Mouse (Mus musculus) retina, postnatal 7 days (tissue): ENCODE results near the gene Pias4.
"Not testable (repeated sequence)": the region's sequence is repeated elsewhere in the genome, so short reads cannot be mapped to it uniquely, and the experiment has no call there.

Experiments
- DNase-seq: peaks from one replicate; pipeline ENCODE4 v3.0.0-alpha.2; 2012; ENCODE audit warnings: low read depth, low spot score

Pias4 gene

GRCm38 (mm10) chr10:81191342-81191982 lies 23.7 kb upstream of the Pias4 start:
- no peak for DNase-seq

- DNase-seq, result no peak
Measured at GRCm38 (mm10) chr10:81190912-81191321, 23.2 kb upstream of the Pias4 start.

- DNase-seq, result no peak
Measured at GRCm38 (mm10) chr10:81190236-81190911, 22.7 kb upstream of the Pias4 start.

GRCm38 (mm10) chr10:81189821-81190220 lies 22.1 kb upstream of the Pias4 start:
- no peak for DNase-seq

GRCm38 (mm10) chr10:81187161-81187560 lies 19.4 kb upstream of the Pias4 start:
- DNase-seq, result no peak

- no peak for DNase-seq
Measured at GRCm38 (mm10) chr10:81184765-81185164, 17.0 kb upstream of the Pias4 start.

- DNase-seq, result no peak
Measured at GRCm38 (mm10) chr10:81183805-81184204, 16.1 kb upstream of the Pias4 start, which contains the start of gene 4930442H23Rik. 4930442H23Rik (minus strand) TSS chr10:81183849.

- DNase-seq, result peak; percentile 99
Measured at GRCm38 (mm10) chr10:81182336-81183333, 14.9 kb upstream of the Pias4 start, which contains the start of gene Dapk3. Dapk3 (plus strand) TSS chr10:81183005.

- DNase-seq, result not testable (repeated sequence)
Measured at GRCm38 (mm10) chr10:81181860-81182259, 14.1 kb upstream of the Pias4 start.

- DNase-seq, result no peak
Measured at GRCm38 (mm10) chr10:81180946-81181345, 13.2 kb upstream of the Pias4 start.

- DNase-seq, result no peak
Measured at GRCm38 (mm10) chr10:81179451-81180342, 12.0 kb upstream of the Pias4 start.

GRCm38 (mm10) chr10:81178927-81179326 lies 11.2 kb upstream of the Pias4 start:
- no peak for DNase-seq

GRCm38 (mm10) chr10:81177958-81178712 lies 10.4 kb upstream of the Pias4 start:
- DNase-seq, result no peak

- DNase-seq, result no peak
Measured at GRCm38 (mm10) chr10:81177491-81177925, 9.8 kb upstream of the Pias4 start.

- peak; percentile 97 for DNase-seq
Measured at GRCm38 (mm10) chr10:81176466-81177271, 8.9 kb upstream of the Pias4 start, which contains the start of gene Eef2. Eef2 (plus strand) TSS chr10:81176631.

GRCm38 (mm10) chr10:81175936-81176465 lies 8.3 kb upstream of the Pias4 start:
- no peak for DNase-seq

GRCm38 (mm10) chr10:81175345-81175701 lies 7.6 kb upstream of the Pias4 start:
- DNase-seq, result not testable (repeated sequence)

GRCm38 (mm10) chr10:81174617-81175344 lies 7.1 kb upstream of the Pias4 start:
- DNase-seq, result peak; percentile 71
